Mouse (Mus musculus) CD4-positive, CD25-positive, alpha-beta regulatory T cell, adult 4 months (primary cell): ENCODE results near the gene D430019H16Rik. TPM values are rescaled to one million over a fixed set of nuclear protein-coding genes. Genes with fewer than 3 reads are reported as not detected.

ENCODE experiments used
- ATAC-seq: one replicate; pipeline ENCODE4 v1.8.0; 2017
- polyA plus RNA-seq, 2 experiments: library from polyadenylated mRNA; unstranded; fragments of 100-300 nt; shearing (Covaris generic); gene quantifications; one replicate each; pipeline ENCODE4 v1.2.1; 2017

Gene D430019H16Rik
- polyA plus RNA-seq, 2 experiments from 2014 or later: 0.39 to 0.70 TPM

DNA sequence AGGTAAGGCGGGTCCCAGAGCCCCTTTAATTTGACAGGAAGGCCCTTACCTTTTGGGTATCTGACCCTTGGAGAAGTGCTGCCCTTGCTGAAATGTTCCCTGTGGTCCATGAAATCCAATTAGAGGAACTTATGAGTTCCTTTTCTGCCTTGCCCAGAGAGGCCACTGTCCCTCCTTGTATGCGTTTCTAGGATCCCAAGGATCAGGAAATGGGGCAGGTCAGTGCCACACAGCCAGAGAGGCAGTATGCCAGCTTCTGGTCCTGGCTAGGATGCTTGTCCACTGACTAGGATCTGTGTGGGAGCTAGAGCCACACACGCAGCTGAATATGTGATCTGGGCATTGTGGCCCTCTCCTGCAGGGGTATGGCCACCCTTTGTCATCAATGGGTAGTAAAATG lies 36.6 kb downstream of the D430019H16Rik start:
- no peak for ATAC-seq

DNA sequence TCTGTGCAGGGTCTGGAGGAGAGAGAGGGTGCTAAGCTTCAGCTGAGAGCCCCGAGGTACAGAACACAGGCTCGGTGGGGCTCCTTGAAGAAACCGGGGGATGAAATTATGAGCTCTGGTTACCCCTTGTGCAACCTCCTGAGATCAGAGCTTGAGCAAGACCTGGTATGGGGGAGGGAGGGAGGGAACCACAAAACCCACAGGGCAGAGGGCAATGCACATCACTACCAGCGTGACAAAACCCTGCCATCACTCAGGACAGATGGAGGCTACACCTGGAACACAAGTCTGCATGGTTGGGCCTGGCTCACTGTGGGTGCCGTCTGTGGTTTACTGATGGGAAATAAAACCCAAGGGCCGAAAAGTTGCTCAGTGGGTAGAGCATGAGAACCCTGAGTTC lies 37.1 kb downstream of the D430019H16Rik start:
- no peak for ATAC-seq

DNA sequence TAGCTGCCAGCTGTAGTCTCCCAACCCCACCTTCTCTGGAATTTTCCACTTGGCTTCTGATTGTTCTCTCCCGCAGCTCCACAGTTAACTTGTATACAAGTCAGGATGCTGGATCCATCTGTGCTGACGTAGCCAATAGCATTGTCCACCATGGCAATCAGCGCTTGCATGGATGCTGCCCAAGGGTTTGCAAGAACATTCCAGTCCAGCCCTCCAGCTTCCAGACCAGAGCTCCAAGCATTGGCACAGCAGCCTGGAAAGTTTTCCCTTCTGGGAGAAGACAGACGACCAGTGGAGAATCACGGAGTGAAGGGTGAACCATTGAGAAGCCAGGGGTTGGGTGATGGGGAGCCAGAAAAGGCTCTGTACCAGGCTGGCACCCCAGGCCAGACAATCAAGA lies 41.1 kb downstream of the D430019H16Rik start:
- ATAC-seq: no peak

DNA sequence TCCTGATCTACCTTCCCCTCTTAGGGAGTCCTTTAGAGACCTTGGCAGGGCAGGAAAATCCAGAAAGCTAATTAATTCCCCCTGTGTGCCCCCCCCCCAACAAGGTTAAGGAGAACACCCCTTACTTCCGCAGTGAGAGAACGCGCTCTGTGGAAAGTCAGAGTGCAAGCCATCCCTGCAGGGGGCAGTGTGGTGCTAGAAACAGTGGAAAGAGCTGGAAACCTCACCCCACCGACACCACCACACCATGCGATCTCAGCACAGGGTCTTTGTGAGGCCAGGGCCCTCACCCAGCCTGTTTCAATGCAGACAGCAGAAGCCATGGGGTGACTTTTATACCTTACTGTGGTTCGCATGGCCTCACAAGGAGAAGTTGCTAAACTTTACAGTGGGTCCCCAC lies 44.2 kb downstream of the D430019H16Rik start:
- no peak for ATAC-seq

DNA sequence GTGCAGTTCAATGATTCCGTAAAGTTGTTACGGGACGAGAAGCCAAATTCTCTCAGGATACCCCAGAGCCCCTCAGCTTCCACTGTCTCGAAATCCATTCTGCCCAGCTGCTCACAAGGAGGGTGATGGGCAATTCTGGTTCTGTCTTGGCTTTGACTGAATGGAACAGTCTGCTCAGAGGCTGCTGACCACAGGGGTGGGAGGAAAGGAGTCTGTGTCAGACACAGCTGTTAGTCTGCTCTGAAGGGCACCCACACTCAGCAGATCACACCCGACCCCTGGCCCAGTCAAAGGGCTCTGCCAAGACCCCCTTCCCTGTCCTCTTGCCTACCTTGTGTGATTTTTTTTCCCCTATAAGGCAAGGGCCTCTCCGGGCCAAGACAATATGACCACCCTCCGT lies 44.8 kb downstream of the D430019H16Rik start:
- no peak for ATAC-seq

DNA sequence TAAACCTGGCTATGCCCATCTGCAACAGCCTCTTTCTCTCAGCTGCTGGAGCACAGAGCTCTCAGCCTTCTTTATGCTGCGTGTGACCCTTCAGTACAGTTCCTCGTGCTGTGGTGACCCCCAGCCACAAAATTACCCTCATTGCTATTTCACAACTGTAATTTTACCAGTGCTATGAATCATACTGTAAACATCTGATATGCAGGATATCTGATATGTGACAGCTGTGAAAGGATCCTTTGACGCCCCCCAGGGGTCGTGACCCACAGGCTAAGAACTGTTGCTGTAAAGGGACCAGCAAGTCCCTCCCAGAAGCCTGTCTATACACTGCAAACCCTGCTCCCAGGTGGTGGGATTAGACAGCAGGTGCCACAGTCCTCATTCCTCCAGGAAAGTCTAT lies 45.2 kb downstream of the D430019H16Rik start:
- no peak for ATAC-seq

DNA sequence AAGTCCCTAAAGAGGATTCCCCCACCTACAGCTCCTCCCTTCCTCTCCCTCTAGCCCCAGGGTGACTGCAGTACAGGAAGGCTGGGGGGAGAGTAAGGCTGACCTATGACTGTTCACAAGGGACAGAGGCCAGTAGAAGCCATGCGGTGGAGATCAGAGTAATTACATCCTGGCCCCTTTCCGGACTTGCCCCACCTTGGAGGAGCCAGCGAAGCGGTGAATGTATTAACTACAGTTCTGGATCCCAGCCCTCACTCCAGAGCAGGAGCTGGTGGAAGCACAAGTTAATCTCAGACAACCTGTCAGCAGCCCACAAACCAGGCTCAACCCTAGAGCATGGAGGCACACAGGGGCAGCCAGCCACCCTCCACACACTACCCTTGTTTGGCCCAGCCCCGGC lies 47.3 kb downstream of the D430019H16Rik start:
- ATAC-seq: no peak

DNA sequence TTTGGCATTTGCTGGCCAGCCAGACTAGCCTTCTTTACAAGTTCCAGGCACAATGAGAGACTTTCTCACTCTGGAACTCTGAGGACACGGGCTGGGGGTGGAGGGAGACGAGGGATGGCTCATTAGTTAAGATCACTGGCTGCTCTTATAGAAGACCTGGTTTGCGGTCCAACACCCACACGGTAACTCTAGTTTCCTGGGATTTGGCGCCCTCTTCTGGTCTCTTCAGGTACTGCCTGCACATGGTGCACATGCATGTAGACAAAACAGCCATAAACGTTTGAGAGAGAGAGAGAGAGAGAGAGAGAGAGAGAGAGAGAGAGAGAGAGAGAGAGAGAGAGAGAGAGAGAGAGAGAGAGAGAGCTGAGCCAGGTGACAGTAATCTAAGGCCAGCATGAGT lies 51.1 kb downstream of the D430019H16Rik start:
- no peak for ATAC-seq

DNA sequence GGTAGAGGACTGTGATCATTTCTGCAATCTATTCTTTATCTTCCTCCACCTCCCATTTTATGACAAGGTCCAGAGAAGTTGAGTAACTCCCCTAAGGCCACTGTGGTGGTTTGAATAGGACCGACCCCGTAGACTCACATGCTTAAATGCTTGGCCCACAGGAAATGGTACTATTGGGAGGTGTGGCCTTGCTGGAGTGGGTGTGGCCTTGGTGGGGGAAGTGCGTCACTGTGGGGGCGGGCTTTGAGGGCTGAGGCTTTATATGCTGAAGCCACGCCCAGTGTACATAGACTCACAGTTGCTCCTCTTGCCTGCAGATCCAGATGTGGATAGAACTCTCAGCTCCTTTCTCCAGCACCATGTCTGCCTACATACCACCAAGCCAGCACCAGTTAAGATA lies 57.5 kb downstream of the D430019H16Rik start:
- ATAC-seq: no peak

DNA sequence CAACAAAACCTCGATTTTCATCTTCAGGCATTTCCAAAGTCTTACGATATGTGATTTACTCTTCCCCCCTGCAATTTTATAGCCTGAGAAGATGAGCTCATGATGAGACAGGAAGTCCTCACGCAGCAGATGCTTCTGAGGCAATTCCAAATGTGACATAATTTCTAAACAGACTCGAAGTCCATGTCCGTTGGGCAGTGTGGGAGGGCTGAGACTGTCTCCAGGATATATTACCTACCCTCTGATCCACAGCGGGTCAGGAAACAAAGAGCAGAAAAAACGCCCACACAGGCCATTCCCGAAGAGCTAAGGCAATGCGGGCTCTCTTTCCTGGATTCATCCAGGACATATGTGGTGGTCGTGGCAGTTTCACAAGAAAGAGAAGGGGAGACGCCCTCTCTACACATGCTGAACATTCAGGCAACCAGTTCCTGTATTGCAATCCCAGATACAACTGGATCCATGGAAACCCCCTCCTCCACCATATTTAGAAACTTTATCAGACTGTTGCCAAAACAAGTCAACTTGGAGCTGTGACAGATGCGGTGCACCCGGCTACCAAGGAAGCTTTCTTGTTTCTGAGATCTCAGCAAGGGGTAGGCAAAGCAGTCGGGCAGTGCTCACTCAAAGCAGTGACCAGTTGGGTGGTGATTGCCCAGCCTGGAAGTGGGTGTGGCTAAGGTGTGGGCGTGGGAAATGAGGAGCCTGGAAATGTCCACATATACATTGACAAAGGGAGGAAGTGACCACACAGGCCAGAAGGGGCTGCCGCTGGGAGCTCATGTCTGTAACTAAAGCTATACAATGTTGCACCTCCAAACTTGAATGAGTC lies 58.2 kb downstream of the D430019H16Rik start:
- ATAC-seq: no peak

DNA sequence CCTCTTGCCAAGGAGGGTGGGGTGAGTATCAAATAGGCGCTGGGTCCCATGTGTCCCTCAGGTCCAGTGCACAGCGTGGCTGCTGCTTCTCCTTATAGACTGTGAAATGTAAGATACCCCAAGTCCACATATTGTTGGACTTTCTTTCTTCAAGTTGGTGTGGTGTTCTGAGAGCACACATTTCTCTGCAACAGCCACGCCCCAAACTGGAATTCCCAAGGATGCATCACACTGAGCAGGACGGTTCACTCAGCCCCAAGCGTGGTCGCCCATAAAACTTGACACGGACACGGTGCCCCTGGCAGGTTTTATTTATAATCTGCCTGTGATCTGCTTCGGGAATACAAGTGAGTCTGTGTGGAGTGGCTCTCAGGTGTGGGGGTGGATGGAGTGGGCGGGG lies 60.5 kb downstream of the D430019H16Rik start:
- no peak for ATAC-seq

DNA sequence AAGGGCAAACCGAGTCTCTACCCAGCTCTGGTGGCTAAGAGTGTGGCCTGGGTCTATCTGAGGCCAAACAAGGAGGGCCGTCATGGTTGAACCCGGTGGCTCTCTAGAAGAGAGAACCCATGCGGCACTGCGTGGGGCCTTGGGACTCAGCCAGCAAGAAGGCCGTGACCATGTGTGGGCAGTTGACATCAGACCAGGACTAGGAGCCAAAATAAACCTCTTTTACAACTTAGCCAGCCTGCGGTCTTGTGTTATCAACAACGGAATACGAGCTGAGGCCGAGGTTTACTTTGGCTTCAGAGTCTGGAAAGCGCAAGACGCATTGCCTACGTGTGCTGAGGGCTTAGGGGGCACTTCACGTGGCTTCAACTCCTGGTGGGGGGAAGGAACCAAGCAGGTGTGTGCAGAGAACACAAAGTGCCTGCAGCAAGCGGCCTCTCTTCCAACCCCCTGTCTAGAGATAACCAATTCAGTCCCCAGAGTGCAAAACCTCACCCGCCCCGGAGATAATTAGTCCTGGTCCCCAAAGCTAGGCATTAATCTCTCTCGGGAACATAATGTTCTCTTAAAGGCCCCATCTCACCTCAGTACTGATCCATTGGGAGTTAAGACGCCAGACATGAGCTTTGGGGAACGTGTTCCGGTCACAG lies 63.5 kb downstream of the D430019H16Rik start:
- no peak for ATAC-seq

DNA sequence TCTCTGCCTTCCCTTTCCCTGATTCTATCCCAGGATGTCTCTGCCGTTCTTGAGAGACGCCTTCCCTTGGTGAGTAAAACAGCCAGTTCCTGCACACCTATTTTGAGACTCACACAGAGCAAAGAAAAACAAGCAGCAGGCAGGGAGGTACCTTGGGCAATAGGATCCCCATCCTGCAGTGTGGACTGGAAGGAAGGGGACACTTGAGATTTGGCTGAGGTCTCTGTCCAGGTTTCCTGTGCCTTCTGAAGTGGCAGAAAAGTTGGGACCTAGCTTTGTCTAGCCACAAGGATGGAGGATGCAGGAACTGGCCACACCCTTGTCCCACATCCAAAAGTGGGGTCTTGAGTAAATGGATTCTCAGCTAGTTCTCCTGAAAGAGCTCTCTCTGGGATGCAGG lies 66.2 kb downstream of the D430019H16Rik start:
- no peak for ATAC-seq

DNA sequence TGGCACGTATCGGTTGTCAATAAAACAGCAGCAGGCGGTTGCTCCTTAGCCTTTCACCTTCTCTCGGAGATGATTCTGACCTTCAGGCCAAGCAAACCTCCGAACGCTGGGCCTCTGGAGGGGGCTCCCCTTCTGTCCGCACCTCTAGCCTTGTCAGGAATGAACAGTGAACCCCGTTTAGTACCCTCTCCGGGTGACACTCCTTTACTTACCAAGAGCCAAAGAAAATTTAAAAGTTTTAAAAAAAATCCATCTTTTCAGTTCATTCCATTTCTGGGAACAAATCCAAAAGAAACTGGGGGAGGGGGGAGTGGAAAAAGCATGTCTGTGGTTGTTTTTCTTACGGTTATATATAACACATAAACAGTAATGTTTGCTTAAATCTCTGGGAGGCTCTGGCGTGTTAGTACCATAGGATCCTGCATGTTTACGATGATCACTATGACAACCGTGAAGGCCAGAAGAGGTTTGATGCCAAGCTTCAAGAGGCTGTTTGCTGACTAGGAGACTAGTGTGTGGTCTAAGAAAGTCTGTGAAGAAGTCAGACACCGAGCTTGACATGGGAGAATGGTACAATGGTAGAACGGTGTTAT lies 67.6 kb downstream of the D430019H16Rik start:
- ATAC-seq: no peak

DNA sequence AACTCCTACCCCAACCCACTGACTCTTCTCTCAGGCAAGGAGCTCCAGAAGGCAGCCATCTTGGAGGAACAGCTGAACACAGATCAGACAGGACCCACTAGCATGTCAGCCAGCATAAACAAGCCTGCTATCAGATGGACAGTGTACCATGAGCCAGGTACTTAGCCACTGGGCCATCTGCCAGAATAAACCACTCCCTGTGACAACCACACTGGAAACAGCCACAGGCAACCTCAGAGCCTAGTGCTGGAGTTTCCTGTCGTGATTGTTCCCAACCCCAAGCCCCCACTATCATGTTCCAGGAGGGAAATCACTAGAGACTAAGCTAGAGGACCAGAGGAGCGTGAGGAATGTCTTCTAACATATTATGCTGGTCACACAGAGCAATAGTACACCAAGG lies 70.1 kb downstream of the D430019H16Rik start:
- no peak for ATAC-seq

DNA sequence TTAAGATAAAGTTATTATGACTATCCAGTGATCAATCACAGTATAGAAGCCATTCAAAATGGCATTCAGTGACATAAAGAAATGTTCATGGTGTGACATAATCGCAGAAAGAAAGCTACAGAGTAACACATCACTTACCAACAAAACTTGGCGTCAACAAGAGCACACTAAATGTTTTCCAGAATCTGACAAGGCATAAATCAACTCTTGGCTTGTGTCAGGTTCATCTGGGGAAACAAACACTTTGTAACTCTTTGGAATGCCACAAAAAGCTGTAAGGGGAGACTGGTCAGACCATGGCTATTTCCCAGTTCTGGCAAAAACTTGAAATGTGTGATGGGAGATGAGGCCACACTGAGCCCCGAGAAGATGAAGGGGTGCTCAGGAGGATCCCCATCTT lies 72.5 kb downstream of the D430019H16Rik start:
- no peak for ATAC-seq

DNA sequence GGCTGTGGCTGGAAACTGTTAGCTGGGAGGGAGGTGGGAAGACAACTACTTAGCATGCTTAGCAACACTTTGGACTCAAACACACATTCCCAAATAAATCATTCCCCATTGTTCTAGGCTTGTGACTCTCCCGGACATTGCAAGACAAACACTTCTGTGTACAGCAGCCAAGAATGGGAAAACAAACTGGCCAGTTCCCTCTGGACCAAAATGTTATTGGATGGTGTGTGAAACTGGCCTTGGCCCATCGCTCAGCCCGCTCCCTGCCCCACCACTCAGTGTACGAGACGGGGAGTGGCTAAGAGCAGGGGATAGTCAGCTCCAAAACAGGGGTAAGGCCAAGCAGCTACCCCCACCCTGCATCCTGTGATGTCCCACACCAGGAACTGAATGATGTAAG lies 73.2 kb downstream of the D430019H16Rik start:
- no peak for ATAC-seq

DNA sequence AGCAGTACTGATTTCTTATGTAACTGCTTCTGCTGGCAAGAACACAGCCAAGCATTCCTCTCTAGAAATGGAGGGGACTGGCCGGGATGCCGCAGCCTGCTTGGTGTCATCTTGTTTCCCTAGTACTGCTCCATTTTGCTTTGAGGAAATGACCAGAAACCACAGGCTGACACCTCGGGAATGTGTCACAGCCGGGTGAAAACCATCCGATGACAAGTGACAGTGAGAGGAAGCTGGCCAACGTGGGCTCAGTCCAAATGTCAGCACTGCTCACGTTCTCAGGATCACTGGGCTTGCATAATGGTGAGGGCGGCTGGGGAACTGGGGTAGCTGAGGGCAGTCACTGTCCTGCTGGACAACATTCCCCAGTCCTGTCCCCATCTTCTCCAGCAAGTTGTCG lies 75.9 kb downstream of the D430019H16Rik start:
- no peak for ATAC-seq

DNA sequence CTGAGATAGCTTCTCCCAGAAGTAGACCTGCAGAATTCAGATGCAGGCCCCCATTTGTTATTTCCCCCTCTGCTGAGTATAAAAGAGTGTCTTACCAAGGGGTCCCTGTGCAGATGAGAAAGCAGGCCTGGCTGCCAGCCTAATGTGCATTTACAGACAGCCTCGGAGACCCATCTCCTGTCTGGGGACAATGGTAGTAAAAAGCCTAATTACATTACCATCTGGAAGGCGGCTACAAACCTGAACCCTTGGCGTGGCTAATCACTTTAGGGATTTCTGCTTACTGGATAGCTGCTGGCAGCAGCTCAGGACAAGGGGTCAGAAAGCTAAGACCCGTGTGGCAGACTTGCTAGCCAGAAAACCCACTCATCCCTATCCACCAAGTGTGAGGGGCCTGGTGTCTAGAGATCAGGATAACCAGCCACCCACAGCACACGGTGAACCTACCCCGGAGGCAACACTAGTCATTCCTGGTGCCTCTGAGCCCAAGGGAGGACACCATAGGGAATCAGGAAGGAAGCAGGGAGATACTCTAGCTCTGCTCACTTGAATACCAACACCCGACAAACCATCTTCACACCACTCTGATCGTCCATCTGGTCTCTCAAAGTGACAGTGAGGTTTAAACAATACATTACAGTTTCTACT lies 78.2 kb downstream of the D430019H16Rik start:
- no peak for ATAC-seq

DNA sequence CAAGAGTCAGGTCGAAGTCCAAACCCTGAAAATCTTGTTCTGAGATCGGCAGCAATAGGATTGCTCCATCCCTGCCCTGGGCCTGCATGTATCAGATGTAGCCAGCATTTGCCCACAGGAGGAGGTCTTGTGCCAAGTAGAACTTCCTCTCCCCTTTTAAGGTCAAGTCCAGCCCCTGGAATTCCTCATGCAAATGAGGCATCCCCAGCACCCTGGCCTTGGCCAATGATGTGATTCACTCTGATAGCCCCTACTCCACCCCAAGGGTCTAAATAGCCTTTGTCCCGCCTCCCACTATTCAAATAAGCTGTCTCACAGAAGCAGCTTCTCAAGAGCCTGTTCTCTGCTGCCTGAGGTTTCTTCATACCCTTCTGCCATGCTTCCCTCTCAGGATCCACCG lies 81.2 kb downstream of the D430019H16Rik start:
- no peak for ATAC-seq

DNA sequence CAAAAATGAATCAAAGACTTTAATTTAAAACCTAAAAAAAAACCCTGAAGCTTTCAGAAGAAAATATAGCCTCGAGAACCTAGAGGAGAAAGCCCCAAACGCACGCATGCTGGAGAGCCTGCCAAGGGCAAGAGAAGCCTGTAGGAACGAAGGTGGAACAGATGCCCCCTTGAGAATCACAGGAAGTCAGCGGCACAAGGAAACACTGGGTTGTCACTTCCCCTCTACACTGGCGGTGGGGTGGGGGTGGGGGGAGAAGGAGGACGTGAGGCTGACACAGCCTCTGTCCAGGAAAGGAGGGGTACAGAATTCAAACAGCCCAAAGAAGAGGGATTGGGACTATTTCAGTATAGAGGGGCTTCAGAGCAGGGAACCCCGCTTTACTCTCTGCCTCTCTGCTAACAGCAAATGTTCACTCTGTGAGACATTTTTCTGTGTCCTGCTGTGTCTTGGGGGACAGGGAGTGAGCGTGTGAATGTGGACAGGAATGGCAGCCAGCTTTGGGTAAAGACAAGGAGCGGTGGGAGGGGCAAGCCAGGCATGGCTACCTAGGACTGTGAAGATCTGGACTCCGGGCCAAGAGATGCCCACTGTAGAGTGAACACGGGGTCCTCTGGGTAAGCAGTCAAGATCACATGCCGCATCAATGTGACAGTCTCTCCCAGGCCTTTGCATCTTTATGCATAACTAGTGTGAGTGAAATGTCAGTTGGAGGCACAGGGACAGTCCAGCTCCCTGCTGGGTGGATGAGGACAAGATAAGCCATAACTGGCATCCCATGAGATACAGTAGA lies 82.5 kb downstream of the D430019H16Rik start:
- no peak for ATAC-seq

DNA sequence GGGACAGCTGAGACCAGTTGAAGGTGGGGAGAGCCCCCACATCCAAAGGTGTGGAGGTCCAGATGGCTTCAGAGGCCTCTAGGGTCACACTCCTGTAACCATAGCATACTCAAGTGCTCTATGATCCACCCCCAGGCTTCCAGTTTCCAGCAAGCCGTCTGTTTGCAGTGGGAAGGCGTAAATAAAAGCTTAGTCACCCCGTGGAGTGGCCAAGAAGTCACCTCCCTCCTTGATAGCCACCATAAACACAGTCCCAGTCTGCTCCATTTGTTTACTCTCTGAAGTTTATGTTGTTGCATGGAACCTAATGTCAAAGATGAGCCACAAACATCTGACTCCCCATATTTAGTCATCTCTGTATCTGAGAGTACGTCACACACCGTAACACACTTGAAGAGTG lies 83.5 kb downstream of the D430019H16Rik start:
- ATAC-seq: no peak

DNA sequence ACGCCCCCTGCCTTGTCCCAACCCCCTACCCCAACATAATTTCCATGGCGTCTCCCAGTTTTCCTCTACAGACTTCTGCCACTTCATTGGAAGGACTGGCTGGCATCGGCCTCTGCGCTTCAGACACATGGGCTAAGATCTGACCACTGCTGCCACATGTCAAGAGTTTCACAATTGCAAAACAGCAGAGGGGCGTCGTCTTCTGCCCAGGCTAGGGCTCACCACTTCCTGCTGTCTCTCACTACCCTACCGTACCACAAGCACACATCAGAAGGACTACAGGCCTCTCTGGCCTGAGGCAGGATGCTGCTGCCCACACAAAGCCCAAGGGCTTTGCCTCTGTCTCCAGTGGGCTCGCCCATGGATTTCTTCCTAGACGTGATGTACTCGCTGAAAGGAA lies 86.0 kb downstream of the D430019H16Rik start:
- no peak for ATAC-seq
